Mouse (Mus musculus) midbrain, embryonic 14.5 days (tissue): ENCODE results near the gene Mnat1. TPM values are rescaled to one million over a fixed set of nuclear protein-coding genes. Genes with fewer than 3 reads are reported as not detected.

Source experiments
- ATAC-seq: fragments of 200-750 bp; cut with Nextera tagmentation; 2 replicates; pipeline ENCODE4 v1.8.0; 2017; ENCODE audit warnings: moderate number of reproducible peaks, moderate library complexity; ENCODE audit not compliant: low FRiP score, low TSS enrichment
- DNase-seq: peaks from one replicate; pipeline ENCODE4 v3.0.0-alpha.2; 2015
- H3K27ac ChIP-seq: fragments of 300-500 bp; sonication (generic); replicated peaks from 2 replicates; pipeline ENCODE4 v1.5.1; 2014; ENCODE audit warnings: mild to moderate bottlenecking, low read depth, low read length, moderate library complexity
- H3K27me3 ChIP-seq: fragments of 300-500 bp; sonication (generic); 2 replicates; pipeline ENCODE4 v1.6.1; 2014; ENCODE audit warnings: low read length, control low read depth, mixed read lengths; ENCODE audit not compliant: control insufficient read depth, insufficient read depth
- H3K36me3 ChIP-seq: fragments of 300-500 bp; sonication (generic); 2 replicates; pipeline ENCODE4 v1.6.1; 2014; ENCODE audit warnings: low read length, control low read depth; ENCODE audit not compliant: control insufficient read depth, insufficient read depth
- H3K4me1 ChIP-seq: fragments of 300-500 bp; sonication (generic); 2 replicates; pipeline ENCODE4 v1.6.1; 2014; ENCODE audit warnings: mild to moderate bottlenecking, antibody characterized with exemption, low read length, control low read depth; ENCODE audit not compliant: control insufficient read depth, insufficient read depth
- H3K4me2 ChIP-seq: fragments of 300-500 bp; sonication (generic); 2 replicates; pipeline ENCODE4 v1.6.1; 2014; ENCODE audit warnings: mild to moderate bottlenecking, low read length, moderate library complexity
- H3K4me3 ChIP-seq: fragments of 300-500 bp; sonication (generic); replicated peaks from 2 replicates; pipeline ENCODE4 v1.5.1; 2014; ENCODE audit warnings: low read depth, low read length
- H3K9ac ChIP-seq: fragments of 300-500 bp; sonication (generic); replicated peaks from 2 replicates; pipeline ENCODE4 v1.6.1; 2014; ENCODE audit warnings: mild to moderate bottlenecking, low read length, moderate library complexity
- H3K9me3 ChIP-seq: fragments of 300-500 bp; sonication (generic); 2 replicates; pipeline ENCODE4 v1.6.1; 2016; ENCODE audit warnings: low read length, control low read depth, mixed read lengths; ENCODE audit not compliant: control insufficient read depth
- WGBS: fragments of 180-500 bp; shearing (Covaris S2); extraction: QIAGEN DNeasy Blood & Tissue Kit; methylation state at CpG from one replicate; pipeline ENCODE4 v1.1.7; 2014; 5-methylcytosine and 5-hydroxymethylcytosine counted together
- polyA plus RNA-seq: library from polyadenylated mRNA; unstranded; fragments of >200 nt; fragmentation: Nextera tagmentation; extraction: Ambion mirVana; gene quantifications from 2 replicates; pipeline ENCODE4 v1.2.1, GENCODE M21; 2014

Mnat1 gene
- polyA plus RNA-seq, 1 experiment from 2014 or later: 20.3 TPM

- no peak for ATAC-seq
- Histone ChIP-seq H3K27me3 (no peaks in the 10 kb centered on the region), H3K9ac (no peak overlapping the region), H3K9me3 (no peaks in the 10 kb centered on the region), H3K27ac (no peak overlapping the region), H3K36me3 (no peaks in the 10 kb centered on the region), H3K4me3 (no peak overlapping the region), H3K4me2 (no peak overlapping the region), H3K4me1 (no peaks in the 10 kb centered on the region)
- DNase-seq: no peak
- WGBS: 97% methylated on average over 3 of the region's 3 CpGs
These were observed 104.9 kb downstream of the Mnat1 start for GRCm38 (mm10) chr12:73228427-73228826.

- ATAC-seq (no peak), DNase-seq (no peak)
- no peaks in the 10 kb centered on the region for H3K36me3 ChIP-seq
- H3K27me3 ChIP-seq: no peaks in the 10 kb centered on the region
- no peak overlapping the region for H3K27ac ChIP-seq
- H3K4me2 ChIP-seq: no peak overlapping the region
- H3K4me3 ChIP-seq: no peak overlapping the region
- no peaks in the 10 kb centered on the region for H3K9me3 ChIP-seq
- H3K4me1 ChIP-seq: no peaks in the 10 kb centered on the region
- H3K9ac ChIP-seq: no peak overlapping the region
These were observed 106.7 kb downstream of the Mnat1 start for GRCm38 (mm10) chr12:73230196-73230595.

- ATAC-seq: no peak
These were observed 108.0 kb downstream of the Mnat1 start for GRCm38 (mm10) chr12:73231552-73231951.

GRCm38 (mm10) chr12:73232586-73232985 lies 109.1 kb downstream of the Mnat1 start:
- H3K9me3 ChIP-seq: no peaks in the 10 kb centered on the region
- H3K36me3 ChIP-seq: no peaks in the 10 kb centered on the region
- no peak for DNase-seq
- 79% methylated on average over 2 of the region's 2 CpGs for WGBS
- H3K4me3 ChIP-seq: no peak overlapping the region
- no peak for ATAC-seq
- H3K27me3 ChIP-seq: no peaks in the 10 kb centered on the region
- no peaks in the 10 kb centered on the region for H3K4me1 ChIP-seq
- no peak overlapping the region for H3K27ac ChIP-seq
- no peak overlapping the region for H3K4me2 ChIP-seq
- no peak overlapping the region for H3K9ac ChIP-seq

More at GRCm38 (mm10) chr12:73231552-73231951, 108.0 kb downstream of the Mnat1 start:
- no peak overlapping the region for H3K27ac ChIP-seq
- H3K36me3 ChIP-seq: no peaks in the 10 kb centered on the region
- H3K27me3 ChIP-seq: no peaks in the 10 kb centered on the region
- DNase-seq: no peak
- no peaks in the 10 kb centered on the region for H3K9me3 ChIP-seq
- no peak overlapping the region for H3K4me3 ChIP-seq
- H3K4me1 ChIP-seq: no peaks in the 10 kb centered on the region
- H3K9ac ChIP-seq: no peak overlapping the region
- no peak overlapping the region for H3K4me2 ChIP-seq

GRCm38 (mm10) chr12:73241960-73242359 lies 118.4 kb downstream of the Mnat1 start:
- WGBS: 42% methylated on average over 10 of the region's 10 CpGs
- Histone ChIP-seq H3K36me3 (no peaks in the 10 kb centered on the region), H3K27ac (0 out of 2 replicates have a peak overlapping the region, but pooled peaks have one; percentile 32), H3K9me3 (no peaks in the 10 kb centered on the region), H3K4me1 (no peaks in the 10 kb centered on the region), H3K9ac (no peak overlapping the region), H3K4me2 (no peak overlapping the region), H3K4me3 (no peak overlapping the region), H3K27me3 (no peaks in the 10 kb centered on the region)
- DNase-seq: peak; percentile 40
- no peak for ATAC-seq

- no peak overlapping the region for H3K9ac ChIP-seq
- no peak overlapping the region for H3K27ac ChIP-seq
- no peaks in the 10 kb centered on the region for H3K27me3 ChIP-seq
- no peaks in the 10 kb centered on the region for H3K9me3 ChIP-seq
- ATAC-seq (no peak), DNase-seq (no peak)
- H3K4me1 ChIP-seq: no peaks in the 10 kb centered on the region
- no peaks in the 10 kb centered on the region for H3K36me3 ChIP-seq
- 91% methylated on average over 5 of the region's 5 CpGs for WGBS
- H3K4me3 ChIP-seq: no peak overlapping the region
- H3K4me2 ChIP-seq: no peak overlapping the region
These were observed 122.2 kb downstream of the Mnat1 start for GRCm38 (mm10) chr12:73245687-73246086.

- Histone ChIP-seq H3K4me2 (no peak overlapping the region), H3K9ac (no peak overlapping the region), H3K9me3 (no peaks in the 10 kb centered on the region), H3K27ac (no peak overlapping the region), H3K36me3 (no peaks in the 10 kb centered on the region), H3K4me1 (no peaks in the 10 kb centered on the region), H3K27me3 (no peaks in the 10 kb centered on the region), H3K4me3 (no peak overlapping the region)
- ATAC-seq (no peak), DNase-seq (no peak)
- WGBS: 79% methylated on average over 2 of the region's 2 CpGs
These were observed 131.5 kb downstream of the Mnat1 start for GRCm38 (mm10) chr12:73255006-73255405.

- H3K9me3 ChIP-seq: no peaks in the 10 kb centered on the region; the same call in 1 of the 2 replicates
- H3K9ac ChIP-seq: no peak overlapping the region
- H3K36me3 ChIP-seq: no peaks in the 10 kb centered on the region
- no peak overlapping the region for H3K4me3 ChIP-seq
- ATAC-seq (no peak), DNase-seq (no peak)
- H3K27me3 ChIP-seq: no peaks in the 10 kb centered on the region
- no peak overlapping the region for H3K27ac ChIP-seq
- H3K4me1 ChIP-seq: no peaks in the 10 kb centered on the region
- WGBS: 94% methylated on average over 6 of the region's 6 CpGs
- H3K4me2 ChIP-seq: no peak overlapping the region
These were observed 135.8 kb downstream of the Mnat1 start for GRCm38 (mm10) chr12:73259269-73259668.

GRCm38 (mm10) chr12:73260339-73260738 lies 136.8 kb downstream of the Mnat1 start:
- Histone ChIP-seq H3K9ac (no peak overlapping the region), H3K27me3 (no peaks in the 10 kb centered on the region), H3K36me3 (no peaks in the 10 kb centered on the region), H3K9me3 (no peaks in the 10 kb centered on the region; the same call in 1 of the 2 replicates), H3K27ac (no peak overlapping the region), H3K4me2 (no peak overlapping the region), H3K4me3 (no peak overlapping the region), H3K4me1 (no peaks in the 10 kb centered on the region)
- WGBS: 98% methylated on average over 1 of the region's 1 CpGs
- DNase-seq (no peak), ATAC-seq (no peak)
